Mouse (Mus musculus): ENCODE measurements at regions not wholly inside any gene's neighbourhood (a gene's known extent, or its start where the extent isn't known, plus 50 kb on each side); places are given as distances from the start of the nearest gene placed in this dataset.

DNA sequence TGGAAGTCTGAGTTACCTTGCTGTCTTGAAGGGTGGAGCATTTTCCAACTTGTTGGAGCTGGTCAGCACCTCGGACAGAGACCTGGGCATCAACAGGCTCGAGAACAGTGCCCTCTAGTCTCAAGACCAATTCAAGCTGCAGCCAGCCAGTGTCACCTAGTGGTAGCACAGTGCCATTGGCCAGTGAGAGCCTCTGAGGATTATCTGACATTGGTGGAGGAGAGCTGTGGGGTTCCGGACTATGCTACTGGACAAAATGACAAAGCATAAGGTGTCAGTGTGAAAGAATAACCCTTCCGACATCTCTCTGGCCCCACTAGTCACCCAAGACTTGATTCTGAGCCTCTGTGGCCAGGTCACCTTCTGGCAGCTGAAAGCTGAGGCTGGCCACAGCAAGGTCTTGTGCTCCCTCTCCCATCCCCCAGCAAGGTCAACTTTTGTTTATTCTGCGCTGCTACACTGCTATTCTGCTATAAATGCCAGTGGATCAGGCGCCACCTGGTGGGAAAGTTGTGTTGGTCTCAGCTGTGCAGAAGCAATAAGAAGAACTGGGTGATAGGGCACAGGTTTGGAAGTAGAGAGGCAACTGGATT is 232.2 kb downstream of the Olfm4 start:
- TF ChIP-seq CTCF (IDR thresholded peaks at IDR 0.05; ENCODE audit: borderline replicate concordance, extremely low read depth, insufficient read depth, insufficient read length) (peak; percentile 84), POLR2A (IDR thresholded peaks at IDR 0.05; ENCODE audit: borderline replicate concordance, extremely low read depth, insufficient read depth, insufficient read length, poor library complexity, severe bottlenecking) (no peak)
